Mouse (Mus musculus): ENCODE measurements around the gene Asap3. TPM values are rescaled to one million over a fixed set of nuclear protein-coding genes. Genes with fewer than 3 reads are reported as not detected.

Gene Asap3
- polyA plus RNA-seq, 1 experiment from 2014 or later: 3.0 TPM

DNA sequence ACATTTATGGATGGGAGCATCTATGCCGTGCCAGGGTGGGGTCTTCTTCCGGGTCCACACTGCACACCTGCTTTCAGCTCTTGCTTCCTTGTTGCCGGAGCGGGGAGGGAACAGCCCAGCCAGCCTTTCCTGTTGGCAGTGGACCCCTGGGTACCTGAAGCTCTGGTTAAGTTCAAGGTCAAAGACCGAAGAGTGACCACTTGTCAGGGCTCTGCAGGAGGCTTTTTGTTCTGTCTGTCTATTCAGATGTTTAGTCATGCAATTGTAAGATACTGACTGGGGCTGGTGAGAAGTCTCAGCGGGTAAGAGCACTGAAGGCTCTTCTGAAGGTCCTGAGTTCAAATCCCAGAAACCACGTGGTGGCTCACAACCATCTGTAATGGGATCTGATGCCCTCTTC lies 7.3 kb upstream of the Asap3 start:
- H3K36me3 ChIP-seq (ENCODE audit: insufficient read depth, low read length): peaks cover 3% of the 10 kb centered on the region; the same call in 1 of the 2 replicates
- no peaks in the 10 kb centered on the region for H3K4me1 ChIP-seq (replicated peaks; ENCODE audit: insufficient read depth, low read length)
- ATAC-seq (replicated peaks; ENCODE audit: low FRiP score, low read depth) (no peak), DNase-seq (ENCODE audit: low spot score) (no peak)
- no peak for TF ChIP-seq CTCF (IDR thresholded peaks at IDR 0.05; ENCODE audit: low read depth)
- no peak overlapping the region for H3K4me2 ChIP-seq (ENCODE audit: low read length)
- WGBS: 78% methylated on average over 7 of the region's 7 CpGs
- no peaks in the 10 kb centered on the region for H3K27me3 ChIP-seq (ENCODE audit: insufficient read depth, low read length)
- no peaks in the 10 kb centered on the region for H3K9me3 ChIP-seq (replicated peaks; ENCODE audit: low read length)
- H3K27ac ChIP-seq: no peak overlapping the region
- no peak overlapping the region for H3K4me3 ChIP-seq (replicated peaks; ENCODE audit: low read depth, low read length)
- H3K9ac ChIP-seq (ENCODE audit: low read depth, low read length): no peak overlapping the region

DNA sequence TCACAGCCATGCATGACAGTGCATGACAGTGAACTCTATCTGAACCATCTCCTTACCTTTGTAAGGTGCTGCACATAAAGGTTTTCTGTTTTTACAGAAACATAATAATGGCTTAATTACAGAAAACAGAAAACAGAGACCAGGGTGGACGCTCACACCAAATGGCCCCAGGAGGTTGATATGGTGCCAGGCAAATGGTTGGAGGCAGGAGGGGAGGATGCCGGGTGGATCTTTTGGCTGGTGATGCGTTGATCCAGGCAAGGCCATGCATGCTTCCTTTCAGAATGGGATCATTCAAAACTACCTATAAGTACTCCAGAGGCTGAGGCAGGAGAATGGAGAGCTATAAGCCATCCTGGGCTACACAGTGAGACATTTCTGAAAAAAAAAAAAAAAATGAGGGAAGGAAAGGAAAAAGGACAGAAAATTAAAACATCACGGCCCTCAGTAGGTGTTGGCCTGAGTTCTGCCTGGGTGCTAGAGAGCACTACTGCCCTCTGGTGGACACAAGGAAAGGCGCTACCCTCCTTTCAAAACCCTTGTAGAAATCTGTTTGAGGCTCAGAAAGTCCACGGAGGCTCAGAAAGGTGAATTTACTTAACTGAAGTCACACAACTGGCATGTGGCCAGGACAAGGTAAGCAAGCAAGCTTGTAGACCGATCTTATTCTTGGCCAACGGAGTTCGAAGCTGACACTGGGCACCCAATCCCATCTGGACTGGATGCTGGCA lies 6.4 kb upstream of the Asap3 start:
- H3K36me3 ChIP-seq (ENCODE audit: insufficient read depth, low read length): no peaks in the 10 kb centered on the region
- TF ChIP-seq CTCF (IDR thresholded peaks at IDR 0.05; ENCODE audit: low read depth): peak; percentile 94
- DNase-seq (ENCODE audit: low spot score) (peak; percentile 84), ATAC-seq (replicated peaks; ENCODE audit: low FRiP score, low read depth) (no peak)
- no peaks in the 10 kb centered on the region for H3K4me1 ChIP-seq (replicated peaks; ENCODE audit: insufficient read depth, low read length)
- WGBS: 29% methylated on average over 9 of the region's 9 CpGs
- no peak overlapping the region for H3K4me2 ChIP-seq (ENCODE audit: low read length)
- H3K4me3 ChIP-seq (replicated peaks; ENCODE audit: low read depth, low read length): no peak overlapping the region
- H3K9me3 ChIP-seq (replicated peaks; ENCODE audit: low read length): no peaks in the 10 kb centered on the region
- no peak overlapping the region for H3K27ac ChIP-seq
- H3K9ac ChIP-seq (ENCODE audit: low read depth, low read length): no peak overlapping the region
- H3K27me3 ChIP-seq (ENCODE audit: insufficient read depth, low read length): no peaks in the 10 kb centered on the region

DNA sequence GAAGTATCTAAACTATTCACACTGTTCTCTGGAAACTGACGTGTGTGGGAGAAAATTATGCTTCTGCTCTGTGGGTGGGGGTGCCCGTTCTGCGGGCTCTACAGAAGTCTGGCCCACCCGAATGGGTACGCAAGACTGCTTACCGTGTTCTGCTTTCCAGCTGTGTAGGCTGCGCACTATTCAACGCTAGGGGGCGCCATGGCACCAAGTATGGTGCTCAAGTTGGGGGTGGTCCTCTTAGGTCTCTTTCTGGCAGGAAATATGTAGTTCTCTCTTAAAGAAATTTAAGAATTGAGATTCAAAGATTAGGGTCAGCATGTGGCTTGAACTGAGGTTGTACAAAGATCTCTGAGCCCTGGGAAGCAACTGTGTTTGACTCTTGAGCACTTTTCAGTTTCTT lies 3.7 kb upstream of the Asap3 start:
- H3K4me2 ChIP-seq (ENCODE audit: low read length): no peak overlapping the region
- H3K4me1 ChIP-seq (replicated peaks; ENCODE audit: insufficient read depth, low read length): peaks cover 8% of the 10 kb centered on the region; the same call in 1 of the 2 replicates
- no peaks in the 10 kb centered on the region for H3K36me3 ChIP-seq (ENCODE audit: insufficient read depth, low read length)
- 8% methylated on average over 9 of the region's 9 CpGs for WGBS
- H3K27me3 ChIP-seq (ENCODE audit: insufficient read depth, low read length): no peaks in the 10 kb centered on the region
- H3K9ac ChIP-seq (ENCODE audit: low read depth, low read length): no peak overlapping the region
- no peak overlapping the region for H3K27ac ChIP-seq
- peak; percentile 63; the same call in 1 of the 2 replicates for ATAC-seq (replicated peaks; ENCODE audit: low FRiP score, low read depth)
- no peaks in the 10 kb centered on the region for H3K9me3 ChIP-seq (replicated peaks; ENCODE audit: low read length)
- DNase-seq (ENCODE audit: low spot score): peak; percentile 92
- H3K4me3 ChIP-seq (replicated peaks; ENCODE audit: low read depth, low read length): no peak overlapping the region
- peak; percentile 90 for TF ChIP-seq CTCF (IDR thresholded peaks at IDR 0.05; ENCODE audit: low read depth)

DNA sequence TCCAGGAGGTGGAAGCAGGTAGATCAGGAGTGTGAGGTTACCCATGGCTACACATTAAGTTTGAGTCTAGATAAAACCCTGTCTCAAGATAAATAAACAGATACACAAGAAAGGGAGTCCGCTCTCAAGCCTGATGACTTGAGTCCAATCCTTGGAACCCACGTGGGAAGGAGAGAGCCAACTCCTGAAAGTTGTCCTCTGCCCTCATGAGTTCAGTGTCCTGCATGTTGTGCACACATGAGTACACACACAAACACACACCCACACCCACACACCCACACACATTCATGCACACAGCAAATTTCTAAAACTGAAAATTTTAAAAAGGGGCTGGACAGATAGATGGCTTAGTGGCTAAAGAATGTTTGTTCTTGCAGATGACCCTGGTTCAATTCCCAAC lies 1.4 kb upstream of the Asap3 start:
- Histone ChIP-seq H3K9ac (ENCODE audit: low read depth, low read length) (no peak overlapping the region), H3K36me3 (ENCODE audit: insufficient read depth, low read length) (no peaks in the 10 kb centered on the region), H3K9me3 (replicated peaks; ENCODE audit: low read length) (no peaks in the 10 kb centered on the region), H3K4me3 (replicated peaks; ENCODE audit: low read depth, low read length) (no peak overlapping the region), H3K27me3 (ENCODE audit: insufficient read depth, low read length) (no peaks in the 10 kb centered on the region), H3K4me1 (replicated peaks; ENCODE audit: insufficient read depth, low read length) (peaks cover 8% of the 10 kb centered on the region; the same call in 1 of the 2 replicates), H3K4me2 (ENCODE audit: low read length) (no peak overlapping the region), H3K27ac (no peak overlapping the region)
- ATAC-seq (replicated peaks; ENCODE audit: low FRiP score, low read depth) (no peak), DNase-seq (ENCODE audit: low spot score) (no peak)
- 74% methylated on average over 2 of the region's 2 CpGs for WGBS
- TF ChIP-seq CTCF (IDR thresholded peaks at IDR 0.05; ENCODE audit: low read depth): no peak

DNA sequence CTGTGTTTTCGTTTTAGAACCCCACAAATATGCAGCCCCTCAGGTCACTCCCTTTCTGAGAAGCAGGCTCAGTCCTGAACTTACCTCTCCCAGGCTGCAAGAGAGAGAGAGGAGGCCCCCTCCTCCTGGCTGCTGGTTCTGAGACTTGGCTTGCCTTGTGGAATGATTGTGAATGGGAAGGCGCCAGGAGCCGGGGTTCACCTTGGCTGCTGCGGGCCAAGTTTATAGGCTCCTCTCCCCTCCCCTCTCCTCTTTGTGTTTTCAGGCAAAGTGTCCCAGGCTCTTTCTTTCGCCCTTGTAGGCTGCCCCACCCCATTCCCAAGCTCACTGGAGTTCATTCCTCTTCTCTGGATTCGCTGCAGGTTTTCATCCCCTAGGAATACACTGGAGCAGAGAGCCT lies 778 bp downstream of the Asap3 start:
- WGBS: 10% methylated on average over 6 of the region's 6 CpGs

DNA sequence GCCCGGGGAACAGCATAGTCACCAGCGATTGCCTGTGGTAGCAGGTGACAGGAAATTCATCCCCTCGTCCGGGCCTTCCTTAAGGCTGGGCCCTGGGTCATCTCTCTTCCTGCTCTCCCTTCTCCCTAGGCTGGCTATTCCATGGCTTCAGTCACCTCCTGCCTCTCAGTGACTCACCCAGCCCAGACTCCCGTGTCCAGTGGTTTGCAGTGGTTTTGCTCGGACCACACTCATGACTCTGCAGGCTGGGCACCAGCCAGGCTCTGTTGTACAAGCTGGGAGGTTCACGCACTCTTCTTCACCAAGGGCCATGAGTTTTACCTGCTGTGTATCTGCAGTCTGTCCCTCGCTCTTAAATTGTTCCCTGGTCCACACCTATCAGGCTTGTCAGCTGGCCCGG lies 4.8 kb downstream of the Asap3 start:
- Histone ChIP-seq H3K9ac (ENCODE audit: low read depth, low read length) (no peak overlapping the region), H3K27ac (no peak overlapping the region), H3K4me3 (replicated peaks; ENCODE audit: low read depth, low read length) (no peak overlapping the region), H3K36me3 (ENCODE audit: insufficient read depth, low read length) (no peaks in the 10 kb centered on the region), H3K9me3 (replicated peaks; ENCODE audit: low read length) (no peaks in the 10 kb centered on the region), H3K4me2 (ENCODE audit: low read length) (no peak overlapping the region), H3K4me1 (replicated peaks; ENCODE audit: insufficient read depth, low read length) (0 out of 2 replicates have a peak, but pooled peaks cover 8% of the 10 kb centered on the region), H3K27me3 (ENCODE audit: insufficient read depth, low read length) (no peaks in the 10 kb centered on the region)
- no peak for DNase-seq (ENCODE audit: low spot score)
- TF ChIP-seq CTCF (IDR thresholded peaks at IDR 0.05; ENCODE audit: low read depth): no peak
- no peak for ATAC-seq (replicated peaks; ENCODE audit: low FRiP score, low read depth)
- 73% methylated on average over 9 of the region's 9 CpGs for WGBS

More for the DNA sequence above, 778 bp downstream of the Asap3 start:
- ATAC-seq (replicated peaks; ENCODE audit: low FRiP score, low read depth) (no peak), DNase-seq (ENCODE audit: low spot score) (no peak)
- Histone ChIP-seq H3K36me3 (ENCODE audit: insufficient read depth, low read length) (no peaks in the 10 kb centered on the region), H3K27ac (no peak overlapping the region), H3K9ac (ENCODE audit: low read depth, low read length) (peak overlapping the region; percentile 73), H3K9me3 (replicated peaks; ENCODE audit: low read length) (no peaks in the 10 kb centered on the region), H3K27me3 (ENCODE audit: insufficient read depth, low read length) (no peaks in the 10 kb centered on the region), H3K4me3 (replicated peaks; ENCODE audit: low read depth, low read length) (peak overlapping the region; percentile 49), H3K4me2 (ENCODE audit: low read length) (peak overlapping the region; percentile 99), H3K4me1 (replicated peaks; ENCODE audit: insufficient read depth, low read length) (peaks cover 8% of the 10 kb centered on the region; the same call in 1 of the 2 replicates)
- TF ChIP-seq CTCF (IDR thresholded peaks at IDR 0.05; ENCODE audit: low read depth): no peak

Data from kidney, postnatal 0 days (tissue).